Comparison of ENCODE assay signal across 24 mouse cellular contexts in the genomic region with DNA sequence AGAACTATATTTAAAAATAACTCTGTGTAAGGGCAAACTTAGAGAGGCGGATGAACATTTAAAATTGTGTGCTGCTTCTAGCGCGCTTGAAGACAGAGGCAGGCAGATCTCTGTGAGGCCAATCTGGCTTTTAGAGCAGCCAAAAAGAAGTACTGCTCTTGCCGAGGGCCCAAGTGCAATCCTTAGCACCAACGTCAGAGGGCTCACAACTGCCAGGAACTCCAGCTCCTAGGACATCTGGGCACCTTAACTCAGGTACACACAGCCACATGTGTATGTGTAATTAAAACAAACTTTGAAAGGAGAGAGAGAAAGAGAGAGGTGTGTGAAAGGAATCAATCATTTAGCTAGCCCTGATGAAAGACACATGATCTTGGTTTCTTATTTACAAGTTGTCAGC. TPM values are rescaled to one million over a fixed set of nuclear protein-coding genes. Genes with fewer than 3 reads are reported as not detected.
DNase-seq lines count a peak whose midpoint lies in the region; TF ChIP-seq lines count a peak whose summit lies in the region.
"Had no signal": no experiment of that assay in that cellular context is flagged by ENCODE, and none has a peak within 500 bp of the region (broad histone marks: within the 10 kb centered on the region; RNA-seq: fewer than 3 reads in every experiment).

No protein-coding gene starts in this region.

- no peak overlapping the region for H3K4me3 ChIP-seq in CH12.LX (replicated peaks in 1 of 3; ENCODE audit: low read depth in 2 of 3, low read length in 2 of 3, poor library complexity in 1 of 3)
- H3K4me3 ChIP-seq: forebrain, embryonic 10.5 days; forebrain, embryonic 13.5 days; heart, adult 2 months; heart, embryonic 10.5 days; heart, embryonic 13.5 days had no signal

- H3K9me3 ChIP-seq in CH12.LX (replicated peaks; ENCODE audit: low read length) = no peaks in the 10 kb centered on the region
- H3K9me3 ChIP-seq: forebrain, embryonic 10.5 days; forebrain, embryonic 13.5 days; G1E; heart, embryonic 10.5 days; heart, embryonic 13.5 days had no signal

- TF ChIP-seq EP300 in CH12.LX (IDR thresholded peaks at IDR 0.05; ENCODE audit: low read length) = no peak

- no peak overlapping the region for H3K4me2 ChIP-seq in CH12.LX (ENCODE audit: insufficient read depth, low read depth, poor library complexity, severe bottlenecking)
- H3K4me2 ChIP-seq: forebrain, embryonic 13.5 days; heart, embryonic 13.5 days; hindbrain, embryonic 14.5 days had no signal

- peak; percentile 21; the same call in 1 of the 2 replicates for TF ChIP-seq RAD21 in CH12.LX (IDR thresholded peaks at IDR 0.05; ENCODE audit: low read depth, low read length)

- dilution Hi-C loops in CH12.LX (cut with MboI; ENCODE audit: extremely low pct_ligation_motif_present, extremely low pct_unique_long_range_greater_than_20kb, low sequenced_read_pairs) = no loop called here

- no peaks in the 10 kb centered on the region for H3K79me2 ChIP-seq in CH12.LX (replicated peaks; ENCODE audit: control insufficient read depth, extremely low read depth, insufficient read depth, poor library complexity, severe bottlenecking)

- DNase-seq in lung, adult 18-20 months = peak; percentile 36 to 40
- DNase-seq in lung, postnatal 25 days (ENCODE audit: low spot score) = no peak
- DNase-seq in CH12.LX (ENCODE audit: extremely low read depth) (no peak), ES-CJ7 (ENCODE audit: low read depth, low spot score) (peak; percentile 53)
- no peak for DNase-seq in thymus, postnatal 0 days (ENCODE audit: low spot score)
- DNase-seq in thymus, postnatal 14 days = no peak
- DNase-seq: adrenal gland, postnatal 10 days; adrenal gland, postnatal 36 days; cerebellum, adult 18-20 months; cerebellum, adult 9-10 months; cerebellum, postnatal 14 days; gastrocnemius, postnatal 10 days; gastrocnemius, postnatal 36 days; heart, adult 2 months; heart, postnatal 14 days; heart, postnatal 4 days had no signal

- H3K27ac ChIP-seq in CH12.LX (ENCODE audit: insufficient read depth, low read depth) = no peak overlapping the region
- H3K27ac ChIP-seq: forebrain, embryonic 10.5 days; forebrain, embryonic 13.5 days; heart, adult 2 months; heart, embryonic 10.5 days; heart, embryonic 13.5 days; hindbrain, embryonic 14.5 days; hindbrain, postnatal 0 days had no signal

- no peaks in the 10 kb centered on the region for H3K27me3 ChIP-seq in CH12.LX (replicated peaks)
- H3K27me3 ChIP-seq: forebrain, embryonic 13.5 days; heart, embryonic 13.5 days had no signal

- in situ Hi-C loops in CH12.LX (cut with MboI; ENCODE audit: low pct_ligation_motif_present, low pct_unique_long_range_greater_than_20kb, low sequenced_read_pairs) = no loop called here

- TF ChIP-seq POLR2A in CH12.LX (IDR thresholded peaks at IDR 0.05; ENCODE audit: low read depth, low read length) = no peak

- TF ChIP-seq CTCF in CH12.LX (conservative IDR thresholded peaks at IDR 0.05 in 1 of 2, IDR thresholded peaks at IDR 0.05 in 1 of 2; ENCODE audit: low read depth in 2 of 2, low read length in 2 of 2) = peak in 1 of 2 experiments; percentile 43; a peak in 2 of 4 replicates

- H3K36me3 ChIP-seq in CH12.LX (replicated peaks in 1 of 2; ENCODE audit: control insufficient read depth in 1 of 2, insufficient read depth in 1 of 2, low read length in 1 of 2) = no peaks in the 10 kb centered on the region
- H3K36me3 ChIP-seq: forebrain, embryonic 10.5 days; G1E; heart, embryonic 10.5 days; heart, embryonic 13.5 days had no signal

- no peak overlapping the region for H3K9ac ChIP-seq in CH12.LX (ENCODE audit: insufficient read depth, low read depth)
- H3K9ac ChIP-seq: forebrain, embryonic 13.5 days; heart, embryonic 13.5 days; hindbrain, embryonic 14.5 days had no signal

- H3K4me1 ChIP-seq in CH12.LX (ENCODE audit: control insufficient read depth in 1 of 2, insufficient read depth in 2 of 2) = peaks cover 3 to 22% of the 10 kb centered on the region in 2 experiments; a peak in 3 of 4 replicates
- H3K4me1 ChIP-seq: forebrain, embryonic 10.5 days; forebrain, embryonic 13.5 days; heart, embryonic 10.5 days; heart, embryonic 13.5 days had no signal

TF ChIP-seq in CH12.LX, 34 proteins besides CTCF, POLR2A, EP300 and RAD21:
- no peak for TF ChIP-seq POLR2AphosphoS2 (IDR thresholded peaks at IDR 0.05; ENCODE audit: low read depth, low read length)
- no peak for TF ChIP-seq NRF1 (IDR thresholded peaks at IDR 0.05; ENCODE audit: low read depth, low read length)
- peak; percentile 55 for TF ChIP-seq SMC3 (IDR thresholded peaks at IDR 0.05; ENCODE audit: low read depth, low read length)
- no peak for TF ChIP-seq CHD1 (IDR thresholded peaks at IDR 0.05; ENCODE audit: low read depth, low read length)

RNA-seq across cellular contexts. Expression of a gene that starts 24.4 kb away (rescaled TPM):
- total RNA-seq in CH12.LX (2012; rRNA removed) (202 and 225 TPM in 2 replicates), CH12.LX (2014; rRNA removed) (240 and 314 TPM in 2 replicates)
- 203 and 244 TPM in 2 replicates for polyA plus RNA-seq in CH12.LX (2012; ENCODE audit: insufficient read length, low read depth)
- 1.0 and 1.5 TPM in 2 replicates for polyA plus RNA-seq in thymus, postnatal 0 days (2015; fragmentation: Nextera tagmentation; extraction: Ambion mirVana)
- total RNA-seq: granulocyte monocyte progenitor cell, adult 5-6 weeks had no signal

Comparison
In these comparisons a context has a peak if more than half of its experiments do, and no peak if none do; other contexts are left out.
1. DNase-seq: peak in lung, adult 18-20 months (2 of 2) and ES-CJ7 (single experiment); none in lung, postnatal 25 days (single experiment), CH12.LX (single experiment), thymus, postnatal 0 days (single experiment) and thymus, postnatal 14 days (single experiment).
2. RNA of a gene that starts 24.4 kb away (polyA plus RNA-seq): 203 to 244 TPM in CH12.LX; 1.0 to 1.5 TPM in thymus, postnatal 0 days; every median in the first group is over 10 times any median in the second.